Mouse (Mus musculus): ENCODE data around the gene Gad1.

DNA sequence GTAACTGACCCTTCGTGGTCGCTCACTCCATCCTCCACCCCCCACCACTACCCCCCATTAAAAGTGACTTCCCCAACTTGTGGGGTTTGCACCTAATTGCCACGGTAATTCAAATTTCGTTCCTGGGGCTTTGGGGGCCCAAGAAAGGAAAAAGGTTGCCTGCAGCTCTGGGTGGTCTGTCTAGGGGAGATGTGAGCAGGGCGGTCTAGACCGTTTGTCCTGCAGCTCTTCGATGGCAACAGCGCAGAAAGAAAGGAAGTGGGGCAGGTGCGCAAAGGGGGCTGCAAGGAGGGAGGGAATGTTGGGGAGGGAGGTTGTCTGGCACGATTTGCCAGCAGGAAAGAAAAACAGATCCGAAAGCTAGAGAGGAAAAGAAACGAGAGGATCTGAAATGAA, 14.8 kb downstream of the Gad1 start:
- no peak for TF ChIP-seq POLR2A (IDR thresholded peaks at IDR 0.05; ENCODE audit: low read depth, low read length)
- TF ChIP-seq CTCF (IDR thresholded peaks at IDR 0.05; ENCODE audit: extremely low read depth, insufficient read depth, insufficient read length, insufficient replicate concordance) = no peak
